In the genomic region with DNA sequence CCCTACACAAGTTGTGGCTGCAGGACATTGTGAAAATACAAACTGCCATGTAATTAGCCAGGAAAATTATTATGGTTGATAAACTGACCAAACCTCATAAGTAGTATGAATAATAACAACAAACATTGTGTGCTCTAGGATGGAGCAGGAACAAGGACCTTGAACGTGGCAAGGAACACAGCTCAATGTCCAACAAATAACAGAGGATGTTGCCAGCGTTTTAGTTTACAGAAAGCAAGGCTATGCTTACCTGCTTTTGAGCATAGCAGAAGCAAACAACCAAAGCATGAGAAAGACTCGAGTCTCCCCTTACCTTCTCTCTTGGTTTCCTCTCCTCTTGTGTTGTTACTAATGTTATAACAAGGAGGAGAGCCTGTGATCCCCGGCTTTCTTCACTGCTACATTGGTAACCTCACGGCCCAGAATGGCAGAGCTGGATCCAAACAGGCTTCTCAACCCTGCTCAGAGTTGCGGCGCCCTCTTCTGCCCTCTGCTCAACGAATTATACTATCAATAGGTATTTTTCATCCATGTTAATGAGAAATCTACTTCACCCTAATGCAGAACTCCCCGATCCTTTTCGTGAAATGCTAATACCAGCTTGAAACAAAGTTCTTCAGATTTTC, we compare ENCODE assay signal across 7 mouse cellular contexts. TPM values are rescaled to one million over a fixed set of nuclear protein-coding genes. Genes with fewer than 3 reads are reported as not detected.
DNase-seq lines count a peak whose midpoint lies in the region; ATAC-seq and TF ChIP-seq lines count a peak whose summit lies in the region.

No protein-coding gene starts in this region.

- peak overlapping the region; percentile 96 for H3K27ac ChIP-seq in forebrain, postnatal 0 days (ENCODE audit: low read depth, low read length)
- H3K27ac ChIP-seq in limb, embryonic 14.5 days (replicated peaks; ENCODE audit: low read depth, low read length), result no peak overlapping the region
- peak overlapping the region; percentile 94 for H3K27ac ChIP-seq in spleen, adult 2 months (ENCODE audit: insufficient read depth, low read length)

- H3K4me1 ChIP-seq in megakaryocyte, embryonic 14.5 days, result peaks cover 75% of the 10 kb centered on the region
- peaks cover 30% of the 10 kb centered on the region for H3K4me1 ChIP-seq in forebrain, postnatal 0 days (ENCODE audit: insufficient read depth)
- peaks cover 32% of the 10 kb centered on the region for H3K4me1 ChIP-seq in limb, embryonic 14.5 days (ENCODE audit: control insufficient read depth, insufficient read depth, low read length)
- H3K4me1 ChIP-seq in spleen, adult 2 months (ENCODE audit: control insufficient read depth, insufficient read depth, insufficient read length), result peaks cover 34% of the 10 kb centered on the region

- H3K4me2 ChIP-seq in forebrain, postnatal 0 days (ENCODE audit: low read depth), result peak overlapping the region; percentile 63
- peak overlapping the region; percentile 47 for H3K4me2 ChIP-seq in limb, embryonic 14.5 days (replicated peaks; ENCODE audit: low read depth, low read length, severe bottlenecking)

- TF ChIP-seq CTCF in forebrain, postnatal 0 days (IDR thresholded peaks at IDR 0.05; ENCODE audit: low read depth), result peak; percentile 32; the same call in 1 of the 2 replicates
- TF ChIP-seq CTCF in spleen, adult 2 months (IDR thresholded peaks at IDR 0.05; ENCODE audit: extremely low read depth, insufficient read depth, insufficient read length, insufficient replicate concordance), result no peak

- H3K4me3 ChIP-seq in megakaryocyte, embryonic 14.5 days (replicated peaks), result peak overlapping the region; percentile 99
- peak overlapping the region; percentile 74 for H3K4me3 ChIP-seq in forebrain, postnatal 0 days (ENCODE audit: low read depth, low read length)
- peak overlapping the region; percentile 99 for H3K4me3 ChIP-seq in limb, embryonic 14.5 days (replicated peaks; ENCODE audit: low read length)
- H3K4me3 ChIP-seq in spleen, adult 2 months (ENCODE audit: extremely low read depth, insufficient read depth, insufficient read length), result peak overlapping the region; percentile 79

- H3K9ac ChIP-seq in forebrain, postnatal 0 days, result peak overlapping the region; percentile 88
- 0 out of 2 replicates have a peak overlapping the region, but pooled peaks have one; percentile 36 for H3K9ac ChIP-seq in limb, embryonic 14.5 days (ENCODE audit: low read depth, low read length, severe bottlenecking)

- H3K9me3 ChIP-seq in megakaryocyte, embryonic 14.5 days, result no peaks in the 10 kb centered on the region
- H3K9me3 ChIP-seq in forebrain, postnatal 0 days (ENCODE audit: low read length), result no peaks in the 10 kb centered on the region
- no peaks in the 10 kb centered on the region for H3K9me3 ChIP-seq in limb, embryonic 14.5 days (ENCODE audit: control insufficient read depth, low read length)

- 28% methylated on average over 10 of the region's 10 CpGs for WGBS in forebrain, postnatal 0 days
- 51% methylated on average over 10 of the region's 10 CpGs for WGBS in limb, embryonic 14.5 days
- WGBS in spleen, adult 2 months, result 3% methylated on average over 10 of the region's 10 CpGs

- peak; percentile 47 to 55 for DNase-seq in cerebellum, adult 18-20 months
- DNase-seq in forebrain, postnatal 0 days, result no peak
- DNase-seq in limb, embryonic 14.5 days (ENCODE audit: low spot score), result no peak
- peak in 1 of 2 experiments; percentile 44 for DNase-seq in spleen, adult 2 months (ENCODE audit: low read depth in 1 of 2, low spot score in 2 of 2)
- no peak for DNase-seq in left cerebral cortex, adult 11 months (ENCODE audit: low spot score)

- H3K27me3 ChIP-seq in megakaryocyte, embryonic 14.5 days (replicated peaks), result no peaks in the 10 kb centered on the region
- H3K27me3 ChIP-seq in forebrain, postnatal 0 days (ENCODE audit: insufficient read depth, low read length), result no peaks in the 10 kb centered on the region
- H3K27me3 ChIP-seq in limb, embryonic 14.5 days (ENCODE audit: control insufficient read depth, insufficient read depth, low read length), result no peaks in the 10 kb centered on the region
- H3K27me3 ChIP-seq in spleen, adult 2 months (ENCODE audit: control insufficient read depth, insufficient read depth, low read length), result no peaks in the 10 kb centered on the region

- ATAC-seq in megakaryocyte, adult 5-6 weeks (ENCODE audit: poor library complexity, severe bottlenecking), result no peak
- ATAC-seq in forebrain, postnatal 0 days, result no peak
- ATAC-seq in limb, embryonic 14.5 days (ENCODE audit: low FRiP score, low read depth), result no peak

- peaks cover 3% of the 10 kb centered on the region for H3K36me3 ChIP-seq in megakaryocyte, embryonic 14.5 days (replicated peaks; ENCODE audit: low read length)
- H3K36me3 ChIP-seq in forebrain, postnatal 0 days (ENCODE audit: insufficient read depth), result no peaks in the 10 kb centered on the region
- H3K36me3 ChIP-seq in limb, embryonic 14.5 days (ENCODE audit: control insufficient read depth, insufficient read depth, low read length), result no peaks in the 10 kb centered on the region
- H3K36me3 ChIP-seq in spleen, adult 2 months (ENCODE audit: control insufficient read depth, insufficient read depth, low read length), result no peaks in the 10 kb centered on the region

- no peak for TF ChIP-seq POLR2A in limb, embryonic 14.5 days (IDR thresholded peaks at IDR 0.05; ENCODE audit: borderline replicate concordance, extremely low read depth, insufficient read depth, insufficient read length)
- TF ChIP-seq POLR2A in spleen, adult 2 months (IDR thresholded peaks at IDR 0.05; ENCODE audit: low read depth, low read length), result no peak

RNA-seq across cellular contexts. Expression of a gene that starts 0.7 kb away (rescaled TPM):
- 2.9 TPM in 2 replicates for polyA plus RNA-seq in megakaryocyte, embryonic 14.5 days (2012; ENCODE audit: insufficient read depth, low replicate concordance)
- 28.7 and 29.0 TPM in 2 replicates for total RNA-seq in megakaryocyte, adult 5-6 weeks (2015)
- 18.4 and 18.8 TPM in 2 replicates for total RNA-seq in megakaryocyte, adult 5-6 weeks (2017)
- total RNA-seq in forebrain, postnatal 0 days (2014; rRNA removed), result 19.7 and 23.0 TPM in 2 replicates
- polyA plus RNA-seq in forebrain, postnatal 0 days (2015; fragmentation: Nextera tagmentation; extraction: Ambion mirVana), result 9.0 and 10.8 TPM in 2 replicates
- polyA plus RNA-seq in limb, embryonic 14.5 days (2012; rRNA removed), result 23.0 and 26.5 TPM in 2 replicates
- 19.3 and 21.5 TPM in 2 replicates for polyA plus RNA-seq in limb, embryonic 14.5 days (2014; fragmentation: Nextera tagmentation; extraction: Ambion mirVana)
- polyA plus RNA-seq in spleen, adult 2 months (2012; rRNA removed), result 7.9 and 8.8 TPM in 2 replicates

RNA-seq across cellular contexts. Expression of a gene that starts 45.1 kb away (rescaled TPM):
- polyA plus RNA-seq in megakaryocyte, embryonic 14.5 days (2012; ENCODE audit: insufficient read depth, low replicate concordance), result 0.17 TPM in 1 of 2 replicates, not detected in the other
- total RNA-seq in megakaryocyte, adult 5-6 weeks (2015), result 1.7 and 3.6 TPM in 2 replicates
- 2.6 and 3.2 TPM in 2 replicates for total RNA-seq in megakaryocyte, adult 5-6 weeks (2017)
- total RNA-seq in forebrain, postnatal 0 days (2014; rRNA removed), result 76.9 and 78.5 TPM in 2 replicates
- 46.2 and 47.8 TPM in 2 replicates for polyA plus RNA-seq in forebrain, postnatal 0 days (2015; fragmentation: Nextera tagmentation; extraction: Ambion mirVana)
- 22.9 and 30.6 TPM in 2 replicates for polyA plus RNA-seq in limb, embryonic 14.5 days (2012; rRNA removed)
- 72.1 and 76.9 TPM in 2 replicates for polyA plus RNA-seq in limb, embryonic 14.5 days (2014; fragmentation: Nextera tagmentation; extraction: Ambion mirVana)
- 53.8 and 62.0 TPM in 2 replicates for polyA plus RNA-seq in spleen, adult 2 months (2012; rRNA removed)

Comparison
In these comparisons a context has a peak if more than half of its experiments do, and no peak if none do; other contexts are left out.
1. DNase-seq: peak in cerebellum, adult 18-20 months (2 of 2); none in forebrain, postnatal 0 days (single experiment), limb, embryonic 14.5 days (single experiment) and left cerebral cortex, adult 11 months (single experiment).
2. RNA of a gene that starts 45.1 kb away (polyA plus RNA-seq): 22.9 to 76.9 TPM in limb, embryonic 14.5 days, 53.8 to 62.0 TPM in spleen, adult 2 months and 46.2 to 47.8 TPM in forebrain, postnatal 0 days; 0.17 TPM in megakaryocyte, embryonic 14.5 days; every median in the first group is over 10 times any median in the second.
3. Peak in every context shown above with its lines, with median percentiles within 50 percentile points of each other: H3K4me3 ChIP-seq.